Mouse (Mus musculus): ENCODE measurements around the gene Gtf3a. TPM values are rescaled to one million over a fixed set of nuclear protein-coding genes. Genes with fewer than 3 reads are reported as not detected.
"Not testable (repeated sequence)": the region's sequence is repeated elsewhere in the genome, so short reads cannot be mapped to it uniquely, and the experiment has no call there.

Gtf3a gene
- polyA plus RNA-seq, 1 experiment from 2014 or later: 77.0 TPM

DNA sequence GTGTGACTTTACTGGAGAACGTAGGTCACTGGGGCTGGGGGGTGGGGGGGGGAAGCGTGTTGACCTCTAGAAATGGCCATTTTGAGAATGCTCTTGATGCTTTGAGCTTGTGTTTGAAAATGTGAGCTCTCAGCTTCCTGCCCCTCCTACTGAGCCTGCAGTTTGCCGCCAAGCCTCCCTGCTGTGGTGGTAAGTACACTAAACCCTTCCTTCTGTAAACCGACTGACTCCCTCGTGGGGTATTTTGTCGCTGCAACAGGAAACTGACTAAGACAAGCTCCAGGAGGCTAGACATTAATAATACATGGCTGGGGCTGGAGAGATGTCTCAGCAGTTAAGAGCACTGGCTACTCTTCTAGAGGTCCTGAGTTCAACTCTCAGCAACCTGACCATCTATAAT lies 31.7 kb upstream of the Gtf3a start:
- no peak overlapping the region for H3K9ac ChIP-seq
- 23% methylated on average over 6 of the region's 6 CpGs for WGBS (ENCODE audit: insufficient replicate concordance)
- DNase-seq (no peak), ATAC-seq (ENCODE audit: low read depth) (no peak)
- H3K4me2 ChIP-seq: no peak overlapping the region
- no peaks in the 10 kb centered on the region for H3K36me3 ChIP-seq
- no peaks in the 10 kb centered on the region for H3K9me3 ChIP-seq (replicated peaks)
- H3K27me3 ChIP-seq: 0 out of 2 replicates have a peak, but pooled peaks cover 5% of the 10 kb centered on the region
- no peak overlapping the region for H3K4me3 ChIP-seq (replicated peaks)
- H3K4me1 ChIP-seq (replicated peaks): peaks cover 13% of the 10 kb centered on the region; the same call in 1 of the 2 replicates
- no peak overlapping the region for H3K27ac ChIP-seq

DNA sequence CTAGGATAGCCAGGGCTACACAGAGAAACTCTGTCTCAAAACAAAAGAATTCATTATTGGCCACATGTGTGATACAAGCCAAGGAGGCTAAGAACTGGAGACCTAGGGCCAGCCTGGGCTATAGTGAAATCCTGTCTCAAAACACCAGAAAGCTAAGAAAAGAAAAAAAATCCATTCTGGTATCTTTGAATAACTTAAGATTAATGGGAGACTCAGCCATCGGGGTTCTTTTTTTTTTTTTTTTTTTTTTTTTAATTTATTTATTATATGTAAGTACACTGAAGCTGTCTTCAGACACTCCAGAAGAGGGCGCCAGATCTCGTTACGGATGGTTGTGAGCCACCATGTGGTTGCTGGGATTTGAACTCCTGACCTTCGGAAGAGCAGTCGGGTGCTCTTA lies 31.1 kb upstream of the Gtf3a start:
- H3K9ac ChIP-seq; H3K27ac ChIP-seq; H3K36me3 ChIP-seq; H3K4me1 ChIP-seq (replicated peaks); H3K4me3 ChIP-seq (replicated peaks); H3K4me2 ChIP-seq; DNase-seq; ATAC-seq (ENCODE audit: low read depth); H3K27me3 ChIP-seq; H3K9me3 ChIP-seq (replicated peaks): not testable (repeated sequence)
- WGBS (ENCODE audit: insufficient replicate concordance): 58% methylated on average over 6 of the region's 6 CpGs

DNA sequence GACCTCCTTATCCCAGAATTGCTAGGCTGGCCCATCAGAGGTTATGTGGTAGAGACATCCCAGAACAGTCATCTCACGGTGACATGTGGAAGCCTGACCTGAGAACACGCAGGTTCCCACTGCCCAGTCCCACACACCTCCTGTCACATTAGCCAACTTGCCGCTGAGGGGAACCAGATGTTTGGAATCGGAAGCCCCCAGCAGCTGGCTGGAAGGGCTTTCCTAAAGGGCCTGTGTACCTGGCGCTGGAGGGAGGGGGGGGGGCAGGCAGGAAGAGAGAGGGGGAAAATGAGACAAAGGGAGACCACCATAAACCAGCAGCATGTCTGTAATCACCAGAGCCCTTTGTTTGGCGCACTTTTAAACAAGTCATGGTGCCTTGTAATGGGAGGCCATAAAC lies 28.6 kb upstream of the Gtf3a start:
- DNase-seq (no peak), ATAC-seq (ENCODE audit: low read depth) (no peak)
- Histone ChIP-seq H3K4me2 (peak overlapping the region; percentile 47), H3K27ac (no peak overlapping the region), H3K27me3 (0 out of 2 replicates have a peak, but pooled peaks cover 3% of the 10 kb centered on the region), H3K36me3 (no peaks in the 10 kb centered on the region), H3K9me3 (replicated peaks) (0 out of 2 replicates have a peak, but pooled peaks cover 4% of the 10 kb centered on the region), H3K9ac (no peak overlapping the region), H3K4me3 (replicated peaks) (no peak overlapping the region), H3K4me1 (replicated peaks) (no peaks in the 10 kb centered on the region)
- WGBS (ENCODE audit: insufficient replicate concordance): 35% methylated on average over 6 of the region's 6 CpGs

DNA sequence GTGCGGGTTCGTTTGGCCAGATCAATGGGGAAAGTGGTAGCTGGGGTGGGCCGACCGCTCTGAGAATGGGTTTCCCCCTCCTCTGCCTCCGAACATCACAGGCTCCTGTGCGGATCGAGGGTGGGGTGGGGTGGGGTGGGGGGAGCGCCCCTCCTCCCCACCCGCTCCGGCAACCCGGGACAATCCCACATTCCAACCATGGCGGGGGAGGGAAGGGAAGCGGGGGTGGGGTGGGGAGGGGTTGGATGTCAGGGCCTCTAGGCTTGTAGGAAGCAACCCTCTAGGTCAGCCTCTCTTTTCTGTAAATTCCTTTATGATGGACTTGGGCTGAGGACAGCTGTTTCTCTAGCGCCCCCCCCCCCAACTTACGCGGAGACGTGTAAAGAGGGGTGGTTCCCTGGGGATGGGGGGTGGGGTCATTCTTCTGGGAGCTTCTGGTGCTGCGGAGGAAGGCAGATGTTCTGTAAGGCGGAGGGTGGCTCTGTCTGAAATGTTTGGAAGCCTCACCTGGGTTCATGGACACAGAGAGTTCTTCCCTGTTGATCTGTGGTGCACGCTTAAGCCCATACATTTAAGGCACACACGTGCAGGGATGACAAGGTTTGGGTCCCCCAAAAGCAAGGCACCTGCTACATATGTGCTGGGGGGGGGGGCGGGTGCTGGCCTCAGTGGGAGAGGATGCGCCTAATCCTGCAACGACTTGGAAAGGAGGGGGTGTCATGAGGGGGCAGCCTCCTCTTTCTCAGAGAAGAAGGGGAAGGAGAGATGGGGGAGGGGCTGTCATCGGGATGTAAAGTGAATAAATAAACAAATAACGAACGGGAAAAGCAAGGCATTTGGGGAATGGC lies 27.9 kb upstream of the Gtf3a start:
- H3K9ac ChIP-seq: no peak overlapping the region
- H3K9me3 ChIP-seq (replicated peaks): 0 out of 2 replicates have a peak, but pooled peaks cover 4% of the 10 kb centered on the region
- peak overlapping the region; percentile 47 for H3K4me2 ChIP-seq
- H3K27me3 ChIP-seq: 0 out of 2 replicates have a peak, but pooled peaks cover 3% of the 10 kb centered on the region
- H3K4me3 ChIP-seq (replicated peaks): peak overlapping the region; percentile 7; the same call in 1 of the 2 replicates
- DNase-seq (no peak), ATAC-seq (ENCODE audit: low read depth) (no peak)
- H3K4me1 ChIP-seq (replicated peaks): no peaks in the 10 kb centered on the region
- 16% methylated on average over 24 of the region's 27 CpGs for WGBS (ENCODE audit: insufficient replicate concordance)
- no peaks in the 10 kb centered on the region for H3K36me3 ChIP-seq
- no peak overlapping the region for H3K27ac ChIP-seq

DNA sequence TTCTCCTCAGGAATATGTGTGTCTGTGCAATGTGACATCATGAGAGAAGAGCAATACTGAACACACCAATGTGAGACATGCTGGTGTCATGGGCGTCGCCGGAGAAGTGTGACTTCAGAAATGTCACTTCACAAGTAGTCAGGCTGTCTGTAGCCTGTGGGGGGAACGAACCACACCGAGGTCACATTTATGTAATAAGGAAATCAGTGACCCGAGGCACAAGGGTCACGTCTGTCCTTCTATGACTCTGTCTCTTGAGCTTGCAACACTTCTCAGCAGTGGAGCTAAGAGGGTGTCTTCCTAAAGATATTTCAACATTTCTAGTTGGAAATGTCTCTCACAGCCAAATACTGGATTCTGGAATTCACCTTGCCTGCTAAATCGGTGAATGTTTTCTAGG lies 27.2 kb upstream of the Gtf3a start:
- H3K9me3 ChIP-seq (replicated peaks): 0 out of 2 replicates have a peak, but pooled peaks cover 4% of the 10 kb centered on the region
- H3K27me3 ChIP-seq: 0 out of 2 replicates have a peak, but pooled peaks cover 3% of the 10 kb centered on the region
- H3K9ac ChIP-seq: no peak overlapping the region
- DNase-seq: no peak
- no peaks in the 10 kb centered on the region for H3K4me1 ChIP-seq (replicated peaks)
- ATAC-seq (ENCODE audit: low read depth): no peak
- no peaks in the 10 kb centered on the region for H3K36me3 ChIP-seq
- no peak overlapping the region for H3K4me3 ChIP-seq (replicated peaks)
- WGBS (ENCODE audit: insufficient replicate concordance): 49% methylated on average over 8 of the region's 8 CpGs
- no peak overlapping the region for H3K4me2 ChIP-seq
- no peak overlapping the region for H3K27ac ChIP-seq

DNA sequence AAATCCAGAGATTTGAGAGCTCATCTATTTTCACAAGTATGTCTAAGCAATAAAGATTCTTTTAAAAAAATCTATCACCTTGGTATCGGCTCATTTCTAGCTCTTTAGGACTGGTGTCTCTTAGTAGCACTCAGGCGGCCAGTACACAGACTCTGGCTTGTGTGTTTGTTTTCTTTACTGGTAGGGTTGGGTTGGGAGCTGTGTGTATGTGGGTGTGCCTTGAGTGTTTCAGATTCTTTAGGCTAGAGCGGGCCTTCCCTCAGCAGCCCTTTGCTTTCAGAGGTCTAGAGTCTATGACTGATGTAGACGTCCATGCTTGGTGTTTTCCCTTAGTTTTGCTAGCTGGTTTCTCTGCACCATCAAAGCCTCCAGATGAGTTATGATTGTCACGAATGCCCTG lies 24.9 kb upstream of the Gtf3a start:
- H3K4me3 ChIP-seq (replicated peaks): no peak overlapping the region
- H3K36me3 ChIP-seq: no peaks in the 10 kb centered on the region
- no peak for DNase-seq
- H3K9me3 ChIP-seq (replicated peaks): 0 out of 2 replicates have a peak, but pooled peaks cover 4% of the 10 kb centered on the region
- 0 out of 2 replicates have a peak, but pooled peaks cover 3% of the 10 kb centered on the region for H3K27me3 ChIP-seq
- H3K9ac ChIP-seq: no peak overlapping the region
- no peak overlapping the region for H3K27ac ChIP-seq
- 62% methylated on average over 5 of the region's 5 CpGs for WGBS (ENCODE audit: insufficient replicate concordance)
- no peak for ATAC-seq (ENCODE audit: low read depth)
- H3K4me2 ChIP-seq: no peak overlapping the region
- H3K4me1 ChIP-seq (replicated peaks): no peaks in the 10 kb centered on the region

DNA sequence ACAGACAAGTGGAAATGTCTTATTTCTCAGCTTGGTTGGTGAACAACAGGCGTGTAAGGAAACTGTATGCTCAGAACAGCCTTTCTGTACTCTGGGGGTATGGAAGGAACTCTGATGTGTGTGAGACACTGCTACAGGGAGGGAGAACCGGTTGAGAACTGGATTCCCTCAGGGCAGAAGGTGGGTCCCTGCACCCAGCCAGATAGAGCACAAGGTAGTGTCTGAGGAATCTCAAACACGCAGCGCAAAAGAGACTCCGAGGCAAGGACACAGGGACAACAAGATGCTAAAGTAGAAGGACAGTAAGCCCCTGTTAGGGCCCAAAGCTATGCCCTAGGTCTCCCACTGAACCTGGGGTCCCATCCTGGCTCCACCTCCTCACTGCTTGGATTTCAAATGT lies 21.8 kb upstream of the Gtf3a start:
- Histone ChIP-seq H3K27me3 (no peaks in the 10 kb centered on the region), H3K36me3 (no peaks in the 10 kb centered on the region), H3K4me1 (replicated peaks) (no peaks in the 10 kb centered on the region), H3K9ac (no peak overlapping the region), H3K4me2 (no peak overlapping the region), H3K27ac (no peak overlapping the region), H3K4me3 (replicated peaks) (no peak overlapping the region), H3K9me3 (replicated peaks) (0 out of 2 replicates have a peak, but pooled peaks cover 4% of the 10 kb centered on the region)
- 80% methylated on average over 5 of the region's 5 CpGs for WGBS (ENCODE audit: insufficient replicate concordance)
- ATAC-seq (ENCODE audit: low read depth): no peak
- no peak for DNase-seq

DNA sequence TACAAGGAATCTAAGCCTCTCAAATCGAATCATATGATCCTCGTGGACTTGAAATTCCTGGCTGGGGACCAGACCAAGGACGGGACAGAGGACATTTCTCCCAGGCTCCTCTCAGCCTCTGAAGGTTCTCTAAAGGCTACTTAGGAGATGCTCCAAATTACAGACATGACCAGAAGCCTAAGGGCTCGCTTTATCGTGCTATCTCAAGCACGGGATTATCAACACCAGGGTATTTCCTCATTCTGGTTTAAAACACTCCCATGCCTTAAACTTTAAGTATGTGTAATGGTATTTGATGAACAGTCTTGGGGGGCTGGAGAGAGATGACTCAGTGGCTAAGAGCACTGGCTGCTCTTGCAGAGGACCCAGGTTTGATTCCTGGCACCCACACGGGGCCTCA lies 17.0 kb upstream of the Gtf3a start:
- H3K4me3 ChIP-seq (replicated peaks): no peak overlapping the region
- DNase-seq: no peak
- no peak overlapping the region for H3K4me2 ChIP-seq
- H3K9ac ChIP-seq: no peak overlapping the region
- 58% methylated on average over 7 of the region's 7 CpGs for WGBS (ENCODE audit: insufficient replicate concordance)
- no peak for ATAC-seq (ENCODE audit: low read depth)
- no peaks in the 10 kb centered on the region for H3K9me3 ChIP-seq (replicated peaks)
- H3K4me1 ChIP-seq (replicated peaks): no peaks in the 10 kb centered on the region
- no peak overlapping the region for H3K27ac ChIP-seq
- H3K36me3 ChIP-seq: no peaks in the 10 kb centered on the region
- H3K27me3 ChIP-seq: no peaks in the 10 kb centered on the region; the same call in 1 of the 2 replicates

DNA sequence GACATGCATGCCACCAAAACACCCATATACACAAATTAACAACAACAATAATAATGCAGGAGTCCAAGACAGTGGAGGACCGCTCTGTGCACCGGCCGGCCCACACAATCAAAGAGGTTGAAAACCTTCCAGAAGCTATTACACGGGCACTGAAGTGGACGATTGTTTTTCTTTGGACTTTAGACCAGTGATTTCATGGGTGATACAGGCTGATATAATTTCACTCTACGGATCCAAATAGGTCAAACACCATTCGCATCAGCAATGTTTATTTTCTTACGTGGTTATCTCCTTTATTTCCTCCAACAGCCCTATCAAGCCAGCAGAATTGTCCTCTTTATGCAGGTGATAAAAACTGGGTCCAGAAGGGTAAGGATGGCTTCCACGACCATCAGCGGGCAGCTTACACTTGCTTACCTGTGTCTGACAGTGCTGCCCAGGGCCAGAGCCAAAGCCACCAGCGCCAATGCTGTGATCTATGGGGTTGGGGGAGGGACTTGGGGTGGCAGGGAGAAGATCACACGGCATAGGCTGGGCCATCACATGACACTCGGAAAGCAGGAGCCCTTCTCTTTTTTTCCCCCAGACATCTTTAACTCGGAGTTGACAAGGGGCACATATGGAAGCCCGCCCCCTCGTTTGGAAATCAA lies 16.4 kb upstream of the Gtf3a start:
- Histone ChIP-seq H3K27me3 (no peaks in the 10 kb centered on the region; the same call in 1 of the 2 replicates), H3K4me3 (replicated peaks) (no peak overlapping the region), H3K9ac (no peak overlapping the region), H3K4me1 (replicated peaks) (no peaks in the 10 kb centered on the region), H3K36me3 (no peaks in the 10 kb centered on the region), H3K4me2 (no peak overlapping the region), H3K27ac (no peak overlapping the region), H3K9me3 (replicated peaks) (no peaks in the 10 kb centered on the region)
- no peak for DNase-seq
- 61% methylated on average over 16 of the region's 16 CpGs for WGBS (ENCODE audit: insufficient replicate concordance)
- no peak for ATAC-seq (ENCODE audit: low read depth)

DNA sequence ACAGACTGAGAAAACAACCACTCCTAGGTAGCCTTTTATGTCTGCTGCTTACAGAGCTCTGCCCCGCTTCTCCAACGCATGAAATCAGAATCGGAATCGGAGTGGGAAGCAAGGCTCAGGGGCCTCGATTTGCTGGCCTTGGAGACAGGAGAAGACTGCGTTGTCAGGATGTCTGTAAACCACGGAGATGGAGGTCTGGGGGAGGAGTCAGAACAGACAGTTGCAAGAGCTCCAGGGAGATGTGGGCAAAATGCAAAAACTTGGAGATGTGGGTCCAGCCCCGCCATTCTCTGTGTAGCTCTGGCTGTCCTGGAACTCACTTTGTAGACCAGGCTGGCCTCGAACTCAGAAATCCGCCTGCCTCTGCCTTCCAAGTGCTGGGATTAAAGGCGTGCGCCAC lies 15.0 kb upstream of the Gtf3a start:
- no peak for ATAC-seq (ENCODE audit: low read depth)
- Histone ChIP-seq H3K27ac (no peak overlapping the region), H3K4me3 (replicated peaks) (no peak overlapping the region), H3K4me2 (no peak overlapping the region), H3K36me3 (no peaks in the 10 kb centered on the region), H3K9me3 (replicated peaks) (no peaks in the 10 kb centered on the region), H3K4me1 (replicated peaks) (no peaks in the 10 kb centered on the region), H3K9ac (no peak overlapping the region), H3K27me3 (no peaks in the 10 kb centered on the region; the same call in none of the 2 replicates)
- 67% methylated on average over 12 of the region's 12 CpGs for WGBS (ENCODE audit: insufficient replicate concordance)
- DNase-seq: no peak

Measured in liver, embryonic 13.5 days (tissue).